Mouse (Mus musculus) ES-E14 (cell line): ENCODE data around the gene Rhoc. TPM values are rescaled to one million over a fixed set of nuclear protein-coding genes. Genes with fewer than 3 reads are reported as not detected.

Experiments used
- DNase-seq: peaks from one replicate; pipeline ENCODE4 v3.0.0-alpha.2; 2013; ENCODE audit warnings: low read depth, low spot score
- H3K27ac ChIP-seq: 2 replicates; pipeline ENCODE4 v1.5.1; 2012; ENCODE audit warnings: low read depth, mild to moderate bottlenecking, low read length, moderate library complexity, mixed read lengths; ENCODE audit not compliant: poor library complexity, insufficient read depth, severe bottlenecking
- H3K36me3 ChIP-seq: 2 replicates; pipeline ENCODE4 v1.6.1; 2012; ENCODE audit warnings: mild to moderate bottlenecking, low read length, moderate library complexity, mixed read lengths; ENCODE audit not compliant: control insufficient read depth, poor library complexity, insufficient read depth, severe bottlenecking
- H3K4me1 ChIP-seq, 2 experiments: fragments of 150-350 bp in 1 of 2; sonication (generic) in 1 of 2; 2 replicates each; pipeline ENCODE4 v1.6.1; 2012; ENCODE audit warnings: low read length in 2 of 2, mild to moderate bottlenecking in 1 of 2, mixed read lengths in 1 of 2; ENCODE audit not compliant: control insufficient read depth in 2 of 2, insufficient read depth in 2 of 2, poor library complexity in 1 of 2
- H3K4me3 ChIP-seq, 2 experiments: fragments of 150-350 bp in 1 of 2; sonication (generic) in 1 of 2; 2 replicates each; pipeline ENCODE4 v1.5.1; 2012; ENCODE audit warnings: low read length in 2 of 2, low read depth in 1 of 2, mild to moderate bottlenecking in 1 of 2, mixed read lengths in 1 of 2; ENCODE audit not compliant: insufficient read depth in 1 of 2, poor library complexity in 1 of 2, severe bottlenecking in 1 of 2
- H3K9ac ChIP-seq: 2 replicates; pipeline ENCODE4 v1.6.1; 2012; ENCODE audit warnings: low read depth, mild to moderate bottlenecking, low read length, mixed read lengths; ENCODE audit not compliant: poor library complexity, insufficient read depth, severe bottlenecking
- H3K9me3 ChIP-seq: fragments of 150-350 bp; sonication (generic); 2 replicates; pipeline ENCODE4 v1.6.1; 2012; ENCODE audit warnings: low read depth, mild to moderate bottlenecking, low read length; ENCODE audit not compliant: control insufficient read depth, insufficient read depth
- CHD2 ChIP-seq: IDR thresholded peaks from 2 replicates; pipeline ENCODE4 v1.6.1; 2014; ENCODE audit warnings: mild to moderate bottlenecking, low read depth, low read length, inconsistent platforms
- HCFC1 ChIP-seq: IDR thresholded peaks from 2 replicates; pipeline ENCODE4 v1.6.1; 2012; ENCODE audit warnings: low read length, inconsistent platforms, borderline replicate concordance; ENCODE audit not compliant: insufficient read depth
- MAFK ChIP-seq: IDR thresholded peaks from 2 replicates; pipeline ENCODE4 v1.6.1; 2014; ENCODE audit warnings: mild to moderate bottlenecking, low read depth, low read length, inconsistent platforms; ENCODE audit not compliant: insufficient read depth
- ZC3H11A ChIP-seq: IDR thresholded peaks from 2 replicates; pipeline ENCODE4 v1.6.1; 2012; ENCODE audit warnings: low read depth, mild to moderate bottlenecking, inconsistent platforms, low read length, borderline replicate concordance
- ZNF384 ChIP-seq: IDR thresholded peaks from 2 replicates; pipeline ENCODE4 v1.6.1; 2012; ENCODE audit warnings: low read depth, low read length, inconsistent platforms
- in situ Hi-C, 2 experiments: fragments of 600-800 bp; cut with MboI; formaldehyde crosslinking; loops; one replicate each; pipeline ENCODE4 v1.15.1; 2025; ENCODE audit warnings: low sequenced_read_pairs in 2 of 2, inconsistent platforms in 1 of 2; ENCODE audit not compliant: unreplicated experiment in 2 of 2
- total RNA-seq: library from RNA; depleted of rRNA; stranded (reverse); fragments of 300-350 nt; gene quantifications from 2 replicates; pipeline ENCODE4 v1.2.3, GENCODE M21; 2012

Rhoc gene
- total RNA-seq, 1 experiment: 99.9 TPM

GRCm38 (mm10) chr3:104781471-104781903 lies 6.7 kb upstream of the Rhoc start, which contains the start of gene Fam19a3:
TSS of gene Fam19a3 (minus strand) at chr3:104781840.
- H3K9me3 ChIP-seq: no peaks in the 10 kb centered on the region
- peak within 1 kb of the TSS; percentile 84 for H3K9ac ChIP-seq
- in situ Hi-C loops: no loop called here
- H3K4me1 ChIP-seq: peaks cover 5 to 22% of the 10 kb centered on the region in 2 experiments; a peak in 3 of 4 replicates
- H3K4me3 ChIP-seq: peak within 1 kb of the TSS; percentile 92 to 93
- DNase-seq: no peak
- TF ChIP-seq MAFK (no peak), HCFC1 (no peak), ZC3H11A (no peak), ZNF384 (no peak), CHD2 (no peak)
- H3K36me3 ChIP-seq: peaks cover 7% of the 10 kb centered on the region
- H3K27ac ChIP-seq: peak within 1 kb of the TSS; percentile 17; the same call in 1 of the 2 replicates

GRCm38 (mm10) chr3:104782061-104782681 lies 6.0 kb upstream of the Rhoc start:
- peaks cover 5 to 21% of the 10 kb centered on the region in 2 experiments; a peak in 3 of 4 replicates for H3K4me1 ChIP-seq
- no peaks in the 10 kb centered on the region for H3K9me3 ChIP-seq
- peak overlapping the region; percentile 84 for H3K9ac ChIP-seq
- in situ Hi-C loops: no loop called here
- TF ChIP-seq ZNF384 (no peak), ZC3H11A (no peak), MAFK (no peak), CHD2 (no peak), HCFC1 (no peak)
- peak overlapping the region; percentile 92 to 93 for H3K4me3 ChIP-seq
- H3K36me3 ChIP-seq: peaks cover 7% of the 10 kb centered on the region
- no peak for DNase-seq
- peak overlapping the region; percentile 17; the same call in 1 of the 2 replicates for H3K27ac ChIP-seq

GRCm38 (mm10) chr3:104783971-104784500 lies 4.1 kb upstream of the Rhoc start:
- Histone ChIP-seq H3K9me3 (no peaks in the 10 kb centered on the region), H3K4me3 (peak overlapping the region in 1 of 2 experiments; percentile 49; a peak in 2 of 4 replicates), H3K36me3 (peaks cover 7% of the 10 kb centered on the region), H3K4me1 (peaks cover 5 to 21% of the 10 kb centered on the region in 2 experiments; a peak in 3 of 4 replicates), H3K9ac (peak overlapping the region; percentile 20; the same call in 1 of the 2 replicates), H3K27ac (peak overlapping the region; percentile 46; the same call in 1 of the 2 replicates)
- in situ Hi-C loops: no loop called here
- TF ChIP-seq ZC3H11A (no peak), HCFC1 (no peak), CHD2 (no peak), ZNF384 (no peak), MAFK (no peak)
- no peak for DNase-seq

- TF ChIP-seq HCFC1 (no peak), MAFK (no peak), ZC3H11A (no peak), CHD2 (no peak), ZNF384 (no peak)
- no peaks in the 10 kb centered on the region for H3K9me3 ChIP-seq
- H3K36me3 ChIP-seq: peaks cover 7% of the 10 kb centered on the region
- H3K4me3 ChIP-seq: no peak overlapping the region
- no peak overlapping the region for H3K9ac ChIP-seq
- peaks cover 10 to 26% of the 10 kb centered on the region in 2 experiments for H3K4me1 ChIP-seq
- in situ Hi-C loops: no loop called here
- DNase-seq: no peak
- no peak overlapping the region for H3K27ac ChIP-seq
Observed at GRCm38 (mm10) chr3:104785284-104785683, 2.9 kb upstream of the Rhoc start.
